Mouse (Mus musculus) G1E (cell line): ENCODE measurements around the gene Slc38a6.

Source experiments
- CTCF ChIP-seq: IDR thresholded peaks from 2 replicates; pipeline ENCODE4 v1.5.1; 2012; ENCODE audit warnings: low read depth, low read length, inconsistent platforms, mixed read lengths
- GATA1 ChIP-seq: IDR thresholded peaks from 2 replicates; pipeline ENCODE4 v1.6.1; 2012; ENCODE audit warnings: borderline replicate concordance, low read length, inconsistent platforms, mixed read lengths
- GATA2 ChIP-seq: IDR thresholded peaks from 2 replicates; pipeline ENCODE4 v1.6.1; 2012; ENCODE audit warnings: low read depth, low read length, inconsistent platforms, borderline replicate concordance
- POLR2AphosphoS5 ChIP-seq: IDR thresholded peaks from 2 replicates; pipeline ENCODE4 v1.6.1; 2012; ENCODE audit warnings: low read depth, low read length, inconsistent platforms; ENCODE audit not compliant: insufficient replicate concordance
- TAL1 ChIP-seq: conservative IDR thresholded peaks from 2 replicates; pipeline ENCODE4 v1.6.1; 2012; ENCODE audit warnings: low read depth, low read length, inconsistent platforms, mixed read lengths

GRCm38 (mm10) chr12:73384747-73385146, 98.2 kb downstream of the Slc38a6 start:
- TF ChIP-seq CTCF (no peak), GATA1 (no peak), GATA2 (no peak), POLR2AphosphoS5 (no peak), TAL1 (no peak)
